Mouse (Mus musculus): ENCODE measurements around the gene Nhp2. TPM values are rescaled to one million over a fixed set of nuclear protein-coding genes. Genes with fewer than 3 reads are reported as not detected.

The Nhp2 gene
- 273 and 279 TPM in 2 replicates for polyA plus RNA-seq (2016; fragmentation: Nextera tagmentation; extraction: Ambion mirVana)

GRCm38 (mm10) chr11:51619409-51620060 lies at the start of gene Nhp2:
TSS of gene Nhp2 (plus strand) at chr11:51619735.
- peak within 1 kb of the TSS; percentile 91 for H3K4me3 ChIP-seq
- peaks cover 38% of the 10 kb centered on the region for H3K36me3 ChIP-seq (replicated peaks)
- WGBS, result under 1% methylated on average over 51 of the region's 51 CpGs
- H3K27me3 ChIP-seq (ENCODE audit: poor library complexity, severe bottlenecking), result no peaks in the 10 kb centered on the region
- H3K9me3 ChIP-seq, result no peaks in the 10 kb centered on the region
- H3K27ac ChIP-seq, result peak within 1 kb of the TSS; percentile 89
- DNase-seq (ENCODE audit: extremely low spot score, low spot score), result peak; percentile 94
- H3K4me1 ChIP-seq, result peaks cover 38% of the 10 kb centered on the region

- no peak overlapping the region for H3K4me3 ChIP-seq
- peaks cover 9% of the 10 kb centered on the region for H3K4me1 ChIP-seq
- H3K36me3 ChIP-seq (replicated peaks), result no peaks in the 10 kb centered on the region
- no peak for DNase-seq (ENCODE audit: extremely low spot score, low spot score)
- no peak overlapping the region for H3K27ac ChIP-seq
- H3K27me3 ChIP-seq (ENCODE audit: poor library complexity, severe bottlenecking), result no peaks in the 10 kb centered on the region
- H3K9me3 ChIP-seq, result no peaks in the 10 kb centered on the region
- 83% methylated on average over 4 of the region's 4 CpGs for WGBS
Measured at GRCm38 (mm10) chr11:51576454-51576853, 43.1 kb upstream of the Nhp2 start.

- Histone ChIP-seq H3K9me3 (no peaks in the 10 kb centered on the region), H3K4me3 (no peak overlapping the region), H3K27me3 (ENCODE audit: poor library complexity, severe bottlenecking) (no peaks in the 10 kb centered on the region), H3K36me3 (replicated peaks) (no peaks in the 10 kb centered on the region), H3K27ac (no peak overlapping the region), H3K4me1 (peaks cover 4% of the 10 kb centered on the region)
- WGBS, result 89% methylated on average over 7 of the region's 7 CpGs
- DNase-seq (ENCODE audit: extremely low spot score, low spot score), result no peak
Measured at GRCm38 (mm10) chr11:51577587-51577986, 41.9 kb upstream of the Nhp2 start.

GRCm38 (mm10) chr11:51579024-51579423 lies 40.5 kb upstream of the Nhp2 start:
- WGBS, result 72% methylated on average over 4 of the region's 4 CpGs
- H3K4me3 ChIP-seq, result no peak overlapping the region
- no peaks in the 10 kb centered on the region for H3K27me3 ChIP-seq (ENCODE audit: poor library complexity, severe bottlenecking)
- no peak overlapping the region for H3K27ac ChIP-seq
- no peaks in the 10 kb centered on the region for H3K36me3 ChIP-seq (replicated peaks)
- peaks cover 16% of the 10 kb centered on the region for H3K4me1 ChIP-seq
- no peak for DNase-seq (ENCODE audit: extremely low spot score, low spot score)
- H3K9me3 ChIP-seq, result no peaks in the 10 kb centered on the region

DNA sequence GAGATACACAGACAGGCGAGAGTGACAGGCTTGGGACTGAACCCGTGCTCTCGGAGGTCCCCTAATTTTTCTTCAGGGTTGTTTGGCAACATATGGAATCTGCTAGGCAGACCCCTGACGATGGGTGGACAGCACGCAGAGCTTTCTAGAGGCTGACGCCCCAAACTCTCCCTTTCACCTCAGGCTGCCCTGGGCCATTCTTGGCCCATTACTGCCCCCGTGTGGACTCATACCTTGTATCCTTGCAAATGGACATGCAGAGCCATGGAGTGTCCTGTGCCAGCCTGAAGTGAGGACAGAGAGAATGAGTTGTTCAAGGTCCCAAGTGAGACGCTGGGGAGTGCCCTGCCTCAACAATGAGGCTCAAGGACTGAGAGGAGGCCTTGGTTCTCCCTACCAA lies 36.8 kb upstream of the Nhp2 start:
- DNase-seq (ENCODE audit: extremely low spot score, low spot score), result peak; percentile 75
- Histone ChIP-seq H3K4me1 (peaks cover 41% of the 10 kb centered on the region), H3K9me3 (no peaks in the 10 kb centered on the region), H3K27ac (peak overlapping the region; percentile 35; the same call in 1 of the 2 replicates), H3K27me3 (ENCODE audit: poor library complexity, severe bottlenecking) (no peaks in the 10 kb centered on the region), H3K4me3 (no peak overlapping the region), H3K36me3 (replicated peaks) (peaks cover 22% of the 10 kb centered on the region)
- whole genome bisulfite sequencing, result 19% methylated on average over 8 of the region's 8 CpGs

- no peaks in the 10 kb centered on the region for H3K9me3 ChIP-seq
- H3K27ac ChIP-seq, result peak overlapping the region; percentile 96
- peaks cover 41% of the 10 kb centered on the region for H3K4me1 ChIP-seq
- 21% methylated on average over 9 of the region's 9 CpGs for whole genome bisulfite sequencing
- H3K4me3 ChIP-seq, result peak overlapping the region; percentile 73
- peak; percentile 58 for DNase-seq (ENCODE audit: extremely low spot score, low spot score)
- H3K36me3 ChIP-seq (replicated peaks), result peaks cover 36% of the 10 kb centered on the region
- no peaks in the 10 kb centered on the region for H3K27me3 ChIP-seq (ENCODE audit: poor library complexity, severe bottlenecking)
Measured at GRCm38 (mm10) chr11:51584057-51584430, 35.5 kb upstream of the Nhp2 start.

DNA sequence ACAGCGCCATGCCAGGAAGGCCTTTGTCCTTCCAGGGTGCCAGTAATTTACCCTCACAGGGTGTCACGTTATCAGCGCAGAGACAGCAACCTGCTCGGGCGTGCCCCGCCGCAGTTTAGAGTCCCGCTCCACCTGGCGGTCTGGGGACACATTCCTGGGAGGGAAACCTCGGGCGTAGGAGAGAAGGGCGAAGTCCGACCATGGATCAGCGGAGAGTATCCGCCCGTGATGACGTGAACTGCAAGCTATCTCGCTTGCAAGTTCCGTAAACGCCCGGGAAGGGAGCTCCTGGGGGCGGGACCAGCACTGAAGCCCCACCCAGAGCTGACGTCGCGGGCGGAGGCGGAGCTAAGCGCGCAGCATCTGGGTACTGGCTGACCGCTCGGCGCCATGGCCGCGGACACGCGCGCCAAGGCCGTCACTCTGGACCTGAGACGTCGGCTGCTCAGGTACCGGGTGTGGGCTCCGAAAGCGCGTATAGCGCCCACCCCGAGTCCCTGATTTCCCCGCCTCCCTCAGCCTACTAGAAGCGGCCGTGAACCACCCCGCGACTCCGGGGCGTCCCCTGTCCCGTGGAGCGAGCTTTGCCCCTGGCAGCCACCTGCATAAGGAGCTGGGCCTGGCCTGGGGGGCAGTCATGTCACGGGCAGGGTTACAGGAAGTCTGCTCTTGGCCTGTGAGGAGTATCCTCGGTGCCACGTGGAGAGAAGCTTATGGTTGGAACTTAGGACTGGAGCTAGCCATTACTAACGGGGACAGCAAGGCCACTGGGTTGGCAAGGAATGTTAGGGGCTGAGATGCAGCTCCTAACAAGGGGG lies 34.9 kb upstream of the Nhp2 start, which contains the start of gene Phykpl:
TSS of gene Phykpl (plus strand) at position 327 of the 818 bp plus-strand sequence.
- no peaks in the 10 kb centered on the region for H3K9me3 ChIP-seq
- H3K4me3 ChIP-seq, result peak within 1 kb of the TSS; percentile 73
- peaks cover 41% of the 10 kb centered on the region for H3K4me1 ChIP-seq
- no peaks in the 10 kb centered on the region for H3K27me3 ChIP-seq (ENCODE audit: poor library complexity, severe bottlenecking)
- H3K36me3 ChIP-seq (replicated peaks), result peaks cover 42% of the 10 kb centered on the region
- WGBS, result under 1% methylated on average over 59 of the region's 59 CpGs
- peak within 1 kb of the TSS; percentile 96 for H3K27ac ChIP-seq
- DNase-seq (ENCODE audit: extremely low spot score, low spot score), result peak; percentile 96

GRCm38 (mm10) chr11:51585608-51586252 lies 33.8 kb upstream of the Nhp2 start:
- peak overlapping the region; percentile 73 for H3K4me3 ChIP-seq
- H3K27ac ChIP-seq, result peak overlapping the region; percentile 96
- DNase-seq (ENCODE audit: extremely low spot score, low spot score), result no peak
- H3K27me3 ChIP-seq (ENCODE audit: poor library complexity, severe bottlenecking), result no peaks in the 10 kb centered on the region
- H3K36me3 ChIP-seq (replicated peaks), result peaks cover 53% of the 10 kb centered on the region
- no peaks in the 10 kb centered on the region for H3K9me3 ChIP-seq
- peaks cover 41% of the 10 kb centered on the region for H3K4me1 ChIP-seq
- WGBS, result 76% methylated on average over 8 of the region's 8 CpGs

GRCm38 (mm10) chr11:51586411-51586810 lies 33.1 kb upstream of the Nhp2 start:
- Histone ChIP-seq H3K4me3 (no peak overlapping the region), H3K9me3 (no peaks in the 10 kb centered on the region), H3K27me3 (ENCODE audit: poor library complexity, severe bottlenecking) (no peaks in the 10 kb centered on the region), H3K36me3 (replicated peaks) (peaks cover 59% of the 10 kb centered on the region), H3K27ac (no peak overlapping the region), H3K4me1 (peaks cover 41% of the 10 kb centered on the region)
- WGBS, result 95% methylated on average over 13 of the region's 13 CpGs
- DNase-seq (ENCODE audit: extremely low spot score, low spot score), result no peak

- H3K27me3 ChIP-seq (ENCODE audit: poor library complexity, severe bottlenecking), result no peaks in the 10 kb centered on the region
- no peak overlapping the region for H3K4me3 ChIP-seq
- no peak for DNase-seq (ENCODE audit: extremely low spot score, low spot score)
- H3K4me1 ChIP-seq, result peaks cover 41% of the 10 kb centered on the region
- 86% methylated on average over 1 of the region's 1 CpGs for WGBS
- H3K9me3 ChIP-seq, result no peaks in the 10 kb centered on the region
- peaks cover 66% of the 10 kb centered on the region for H3K36me3 ChIP-seq (replicated peaks)
- no peak overlapping the region for H3K27ac ChIP-seq
Measured at GRCm38 (mm10) chr11:51587059-51587458, 32.5 kb upstream of the Nhp2 start.

GRCm38 (mm10) chr11:51588833-51589232 lies 30.7 kb upstream of the Nhp2 start:
- Histone ChIP-seq H3K9me3 (no peaks in the 10 kb centered on the region), H3K4me3 (no peak overlapping the region), H3K27ac (no peak overlapping the region), H3K27me3 (ENCODE audit: poor library complexity, severe bottlenecking) (no peaks in the 10 kb centered on the region), H3K4me1 (peaks cover 27% of the 10 kb centered on the region), H3K36me3 (replicated peaks) (peaks cover 84% of the 10 kb centered on the region)
- WGBS, result 94% methylated on average over 3 of the region's 3 CpGs
- no peak for DNase-seq (ENCODE audit: extremely low spot score, low spot score)

DNA sequence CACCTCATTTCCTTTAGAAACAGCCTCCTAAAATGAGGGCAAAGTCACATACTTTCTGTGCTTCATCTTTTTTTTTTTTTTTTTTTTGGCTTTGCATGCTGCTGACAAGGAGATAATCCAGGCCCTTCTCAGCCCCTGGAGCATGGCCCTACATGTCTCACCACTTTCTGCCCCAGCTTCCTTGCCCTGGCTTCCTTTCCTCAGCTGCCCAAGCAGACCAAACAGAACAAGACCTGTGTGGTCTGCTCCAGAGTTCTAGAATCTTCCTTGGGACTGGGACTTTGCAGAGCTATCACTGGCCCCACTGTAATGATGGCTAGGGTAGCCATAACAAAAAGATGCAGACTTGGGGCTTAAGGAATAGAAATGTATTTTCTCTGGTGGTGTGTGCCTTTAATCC lies 29.5 kb upstream of the Nhp2 start:
- H3K36me3 ChIP-seq (replicated peaks), result peaks cover 95% of the 10 kb centered on the region
- H3K27me3 ChIP-seq (ENCODE audit: poor library complexity, severe bottlenecking), result no peaks in the 10 kb centered on the region
- no peak for DNase-seq (ENCODE audit: extremely low spot score, low spot score)
- peaks cover 15% of the 10 kb centered on the region for H3K4me1 ChIP-seq
- H3K4me3 ChIP-seq, result no peak overlapping the region
- no peak overlapping the region for H3K27ac ChIP-seq
- H3K9me3 ChIP-seq, result no peaks in the 10 kb centered on the region

GRCm38 (mm10) chr11:51591168-51591567 lies 28.4 kb upstream of the Nhp2 start:
- WGBS, result 92% methylated on average over 7 of the region's 7 CpGs
- H3K4me3 ChIP-seq, result no peak overlapping the region
- no peak overlapping the region for H3K27ac ChIP-seq
- no peak for DNase-seq (ENCODE audit: extremely low spot score, low spot score)
- peaks cover 4% of the 10 kb centered on the region for H3K4me1 ChIP-seq
- no peaks in the 10 kb centered on the region for H3K9me3 ChIP-seq
- peaks cover 100% of the 10 kb centered on the region for H3K36me3 ChIP-seq (replicated peaks)
- H3K27me3 ChIP-seq (ENCODE audit: poor library complexity, severe bottlenecking), result no peaks in the 10 kb centered on the region
